Mouse (Mus musculus) testis, adult 2 months (tissue): Measurements from ENCODE around the gene Mcemp1.

ENCODE experiments used
- CTCF ChIP-seq: fragments of 200-500 bp; IDR thresholded peaks from 2 replicates; pipeline ENCODE4 v1.5.1; 2012; ENCODE audit warnings: low read depth, mild to moderate bottlenecking, inconsistent platforms, low read length, moderate library complexity; ENCODE audit not compliant: control insufficient read depth, insufficient read depth, insufficient replicate concordance
- POLR2A ChIP-seq: fragments of 200-500 bp; IDR thresholded peaks from 2 replicates; pipeline ENCODE4 v1.6.1; 2012; ENCODE audit warnings: low read depth, mild to moderate bottlenecking, inconsistent platforms, low read length, moderate library complexity; ENCODE audit not compliant: control insufficient read depth

DNA sequence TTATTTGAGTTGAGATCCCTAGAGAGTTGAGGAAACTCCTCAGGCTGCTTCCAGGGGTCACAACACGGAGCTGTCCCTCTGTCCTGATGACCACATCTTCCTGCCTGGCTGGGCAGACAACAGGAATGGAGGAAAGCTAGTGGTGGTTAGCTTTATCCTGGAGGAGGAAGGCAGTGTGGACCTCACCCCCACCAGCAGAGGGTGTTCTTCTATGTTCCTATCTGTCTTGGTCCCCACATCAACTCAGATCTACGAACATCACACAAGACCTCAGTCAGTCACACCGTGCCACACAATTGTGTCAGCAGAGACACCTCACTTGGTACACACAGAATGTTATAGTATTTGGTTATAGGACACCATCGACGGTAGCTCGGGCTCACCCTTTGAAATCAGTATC is 22.0 kb downstream of the Mcemp1 start:
- TF ChIP-seq CTCF (no peak), POLR2A (no peak)
